Mouse (Mus musculus) hindbrain, embryonic 15.5 days (tissue): Measurements from ENCODE around the gene Prkrip1. TPM values are rescaled to one million over a fixed set of nuclear protein-coding genes. Genes with fewer than 3 reads are reported as not detected.
A peak's percentile ranks its signal among the peaks of the same experiment; 100 is the strongest.
"Not testable (repeated sequence)": the region's sequence is repeated elsewhere in the genome, so short reads cannot be mapped to it uniquely, and the experiment has no call there.

Experiments
- ATAC-seq: fragments of 200-750 bp; cut with Nextera tagmentation; 2 replicates; pipeline ENCODE4 v1.8.0; 2017; ENCODE audit warnings: low read depth, moderate number of reproducible peaks, moderate TSS enrichment; ENCODE audit not compliant: low FRiP score
- H3K27ac ChIP-seq: fragments of 300-500 bp; sonication (generic); replicated peaks from 2 replicates; pipeline ENCODE4 v1.5.1; 2015; ENCODE audit warnings: mild to moderate bottlenecking, inconsistent platforms
- H3K27me3 ChIP-seq: fragments of 300-500 bp; sonication (generic); 2 replicates; pipeline ENCODE4 v1.6.1; 2015; ENCODE audit warnings: control low read depth, inconsistent platforms
- H3K36me3 ChIP-seq: fragments of 300-500 bp; sonication (generic); 2 replicates; pipeline ENCODE4 v1.6.1; 2015; ENCODE audit warnings: control low read depth, inconsistent platforms
- H3K4me1 ChIP-seq: fragments of 300-500 bp; sonication (generic); replicated peaks from 2 replicates; pipeline ENCODE4 v1.6.1; 2015; ENCODE audit warnings: control low read depth, inconsistent platforms
- H3K4me2 ChIP-seq: fragments of 300-500 bp; sonication (generic); 2 replicates; pipeline ENCODE4 v1.6.1; 2015; ENCODE audit warnings: moderate library complexity, mild to moderate bottlenecking, inconsistent platforms
- H3K4me3 ChIP-seq: fragments of 300-500 bp; sonication (generic); 2 replicates; pipeline ENCODE4 v1.5.1; 2015; ENCODE audit warnings: mild to moderate bottlenecking, inconsistent platforms
- H3K9ac ChIP-seq: fragments of 300-500 bp; sonication (generic); 2 replicates; pipeline ENCODE4 v1.6.1; 2015; ENCODE audit warnings: inconsistent platforms
- H3K9me3 ChIP-seq: fragments of 300-500 bp; sonication (generic); 2 replicates; pipeline ENCODE4 v1.6.1; 2016; ENCODE audit warnings: control low read depth, inconsistent platforms
- WGBS: fragments of 180-500 bp; shearing (Covaris S2); methylation state at CpG from one replicate; pipeline ENCODE4 v1.1.7; 2015; 5-methylcytosine and 5-hydroxymethylcytosine counted together
- polyA plus RNA-seq: library from polyadenylated mRNA; unstranded; fragments of >200 nt; fragmentation: Nextera tagmentation; extraction: Ambion mirVana; gene quantifications from 2 replicates; pipeline ENCODE4 v1.2.1, GENCODE M21; 2015

Gene Prkrip1
- polyA plus RNA-seq, 1 experiment from 2014 or later: 61.2 TPM

DNA sequence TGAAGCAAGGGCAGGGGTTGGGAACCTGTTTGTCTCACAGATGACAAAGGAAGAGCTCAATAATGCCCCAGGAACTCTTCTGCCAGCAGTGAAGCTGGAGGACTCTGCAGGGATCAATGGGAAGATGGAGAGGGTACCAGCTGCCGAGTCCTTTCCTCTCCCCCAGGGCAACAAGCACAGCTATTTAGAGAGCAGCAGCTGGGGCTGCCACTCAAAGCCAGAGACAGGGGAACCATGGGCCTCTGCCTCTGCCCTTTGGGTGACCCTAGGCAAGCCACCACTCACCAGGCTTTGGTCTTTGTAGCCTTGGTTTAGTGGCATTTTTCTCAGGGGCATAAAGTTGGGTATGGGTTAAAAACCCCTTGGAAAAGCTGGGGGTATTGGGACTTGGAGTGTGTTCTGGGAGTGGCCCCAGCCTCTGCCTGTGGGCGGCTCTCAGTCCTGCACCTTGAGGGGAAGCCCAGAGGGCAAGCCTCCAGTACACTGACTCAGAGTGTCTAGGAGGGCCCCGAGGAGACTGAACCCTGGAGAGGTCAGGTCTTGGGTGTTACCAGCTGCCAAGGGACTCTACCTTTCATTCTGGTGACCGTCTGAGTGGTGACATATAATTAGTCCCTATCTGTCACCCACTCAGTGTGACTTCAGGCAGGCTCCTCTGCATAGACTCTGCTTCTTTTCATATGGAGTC is 31.7 kb upstream of the Prkrip1 start:
- Histone ChIP-seq H3K9me3 (no peaks in the 10 kb centered on the region), H3K4me1 (peaks cover 10% of the 10 kb centered on the region), H3K27me3 (no peaks in the 10 kb centered on the region), H3K9ac (no peak overlapping the region), H3K4me2 (no peak overlapping the region), H3K27ac (no peak overlapping the region), H3K4me3 (no peak overlapping the region), H3K36me3 (peaks cover 16% of the 10 kb centered on the region)
- ATAC-seq: no peak
- WGBS: 49% methylated on average over 4 of the region's 4 CpGs

DNA sequence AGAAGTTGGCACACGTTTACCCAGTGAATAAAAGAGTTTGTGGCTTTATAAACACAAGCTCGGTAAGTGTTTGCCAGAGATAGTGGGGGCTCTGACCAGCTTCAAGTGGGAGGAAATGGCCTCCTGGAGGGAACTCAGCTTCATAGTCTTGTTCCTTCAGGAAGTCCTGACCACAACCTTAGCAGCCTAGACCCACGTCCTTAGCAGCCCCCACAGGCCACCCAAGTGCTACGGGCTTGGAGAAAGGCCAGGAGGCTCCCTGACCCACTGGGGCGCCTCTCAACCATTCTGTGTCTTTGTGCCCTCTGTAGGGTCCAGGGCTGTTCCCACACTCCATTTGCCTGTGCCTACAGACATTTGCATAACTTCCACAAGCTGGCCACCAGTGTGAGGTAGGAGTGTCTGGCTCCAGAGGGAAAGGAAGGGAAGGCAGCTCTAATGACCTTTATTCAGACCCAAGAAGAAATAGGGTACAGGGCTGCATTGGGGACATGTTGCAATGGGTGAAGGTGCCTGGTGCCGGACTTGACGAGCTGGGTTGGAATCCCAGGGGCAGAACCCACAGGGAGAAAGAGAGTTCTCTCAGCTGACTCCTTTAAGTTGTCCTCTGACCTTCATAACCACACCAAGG is 27.6 kb upstream of the Prkrip1 start:
- Histone ChIP-seq H3K4me2 (no peak overlapping the region), H3K27me3 (no peaks in the 10 kb centered on the region), H3K4me3 (no peak overlapping the region), H3K9ac (no peak overlapping the region), H3K9me3 (no peaks in the 10 kb centered on the region), H3K4me1 (no peaks in the 10 kb centered on the region), H3K36me3 (peaks cover 38% of the 10 kb centered on the region), H3K27ac (no peak overlapping the region)
- 78% methylated on average over 7 of the region's 7 CpGs for WGBS
- no peak for ATAC-seq

- 81% methylated on average over 12 of the region's 12 CpGs for WGBS
- no peaks in the 10 kb centered on the region for H3K4me1 ChIP-seq
- H3K27ac ChIP-seq: no peak overlapping the region
- ATAC-seq: no peak
- peaks cover 18% of the 10 kb centered on the region for H3K36me3 ChIP-seq
- H3K4me3 ChIP-seq: no peak overlapping the region
- no peak overlapping the region for H3K4me2 ChIP-seq
- H3K9ac ChIP-seq: no peak overlapping the region
- no peaks in the 10 kb centered on the region for H3K27me3 ChIP-seq
- no peaks in the 10 kb centered on the region for H3K9me3 ChIP-seq
Observed at GRCm38 (mm10) chr5:136218585-136218984, 19.8 kb upstream of the Prkrip1 start.

DNA sequence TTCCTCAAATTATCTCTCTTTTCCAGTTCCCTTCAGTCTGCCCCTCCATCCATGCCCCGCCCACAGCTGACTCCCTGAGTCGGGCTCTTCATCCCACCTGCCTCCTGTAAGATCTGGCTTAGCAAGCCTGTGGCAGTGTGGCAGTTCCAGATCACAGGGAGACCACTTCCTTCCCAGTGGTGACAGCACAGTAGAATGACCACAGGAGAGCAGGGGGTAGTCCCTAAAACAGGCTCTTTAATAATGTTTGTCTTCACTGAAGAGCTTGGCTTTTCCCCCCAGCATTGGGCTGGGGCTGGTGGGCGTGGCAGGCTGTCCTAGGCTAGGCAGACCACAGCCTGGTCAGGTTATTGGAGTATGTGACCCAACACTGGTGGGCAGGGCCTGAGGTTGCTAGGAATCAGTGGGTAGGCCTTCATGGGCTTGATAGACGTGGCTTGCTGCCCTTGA is 19.2 kb upstream of the Prkrip1 start:
- H3K4me2 ChIP-seq: no peak overlapping the region
- no peak overlapping the region for H3K9ac ChIP-seq
- H3K27me3 ChIP-seq: no peaks in the 10 kb centered on the region
- no peak overlapping the region for H3K27ac ChIP-seq
- H3K4me3 ChIP-seq: no peak overlapping the region
- H3K36me3 ChIP-seq: peaks cover 12% of the 10 kb centered on the region; the same call in 1 of the 2 replicates
- no peaks in the 10 kb centered on the region for H3K4me1 ChIP-seq
- 80% methylated on average over 4 of the region's 4 CpGs for WGBS
- H3K9me3 ChIP-seq: no peaks in the 10 kb centered on the region
- ATAC-seq: no peak

GRCm38 (mm10) chr5:136217004-136217665 is 18.4 kb upstream of the Prkrip1 start:
- 79% methylated on average over 18 of the region's 18 CpGs for WGBS
- peak; percentile 46; the same call in 1 of the 2 replicates for ATAC-seq

DNA sequence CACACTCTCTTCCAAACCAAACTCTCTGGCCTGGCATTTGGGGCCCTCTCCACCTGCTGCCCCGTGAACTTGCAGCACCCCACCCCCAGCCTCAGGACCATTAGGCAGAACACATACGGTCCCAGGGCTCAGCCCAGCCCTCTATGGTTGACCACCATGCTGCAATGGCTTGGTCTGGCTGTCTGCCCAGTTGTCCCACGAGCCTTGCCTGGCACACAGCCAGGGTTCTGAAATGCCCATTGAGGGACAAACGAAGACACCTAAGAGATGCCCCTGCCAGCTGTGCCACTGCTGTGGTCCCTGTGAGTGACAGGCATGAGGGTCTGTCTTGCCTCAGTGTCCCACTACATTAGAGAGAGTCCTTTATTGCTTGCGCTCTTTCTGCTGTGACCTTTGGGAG is 17.2 kb upstream of the Prkrip1 start:
- no peaks in the 10 kb centered on the region for H3K4me1 ChIP-seq
- no peak for ATAC-seq
- H3K27me3 ChIP-seq: no peaks in the 10 kb centered on the region
- H3K4me2 ChIP-seq: no peak overlapping the region
- 62% methylated on average over 5 of the region's 5 CpGs for WGBS
- no peak overlapping the region for H3K4me3 ChIP-seq
- no peak overlapping the region for H3K9ac ChIP-seq
- H3K27ac ChIP-seq: no peak overlapping the region
- H3K36me3 ChIP-seq: peaks cover 8% of the 10 kb centered on the region; the same call in 1 of the 2 replicates
- no peaks in the 10 kb centered on the region for H3K9me3 ChIP-seq

More at GRCm38 (mm10) chr5:136217004-136217665, 18.4 kb upstream of the Prkrip1 start:
- H3K4me3 ChIP-seq: no peak overlapping the region
- no peak overlapping the region for H3K9ac ChIP-seq
- H3K27ac ChIP-seq: no peak overlapping the region; the same call in 1 of the 2 replicates
- no peaks in the 10 kb centered on the region for H3K27me3 ChIP-seq
- no peaks in the 10 kb centered on the region for H3K9me3 ChIP-seq
- peaks cover 10% of the 10 kb centered on the region; the same call in 1 of the 2 replicates for H3K36me3 ChIP-seq
- no peak overlapping the region for H3K4me2 ChIP-seq
- H3K4me1 ChIP-seq: no peaks in the 10 kb centered on the region

DNA sequence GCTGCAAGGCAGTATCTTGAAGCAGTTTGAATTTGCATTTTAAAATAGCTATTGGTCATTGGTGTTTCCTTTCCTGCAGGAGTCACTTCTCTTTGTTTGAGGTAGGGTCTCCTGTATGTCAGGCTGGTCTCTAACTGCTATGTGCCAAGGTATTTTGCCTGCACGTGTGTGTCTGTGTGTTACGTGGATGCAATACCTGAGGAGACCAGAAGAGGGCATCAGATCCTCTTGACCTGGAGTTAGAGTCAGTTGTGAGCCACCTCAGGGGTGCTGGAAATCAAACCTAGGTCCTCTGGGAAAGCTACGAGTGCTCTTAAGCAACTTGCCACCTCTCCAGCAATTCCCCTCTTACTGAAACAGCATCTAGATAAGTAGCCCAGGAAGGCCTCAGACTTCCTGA is 16.4 kb upstream of the Prkrip1 start:
- H3K9me3 ChIP-seq: no peaks in the 10 kb centered on the region
- no peak overlapping the region for H3K27ac ChIP-seq
- no peaks in the 10 kb centered on the region for H3K27me3 ChIP-seq
- no peak overlapping the region for H3K9ac ChIP-seq
- H3K4me1 ChIP-seq: no peaks in the 10 kb centered on the region
- H3K36me3 ChIP-seq: peaks cover 8% of the 10 kb centered on the region; the same call in 1 of the 2 replicates
- no peak overlapping the region for H3K4me3 ChIP-seq
- no peak for ATAC-seq
- no peak overlapping the region for H3K4me2 ChIP-seq
- WGBS: 85% methylated on average over 3 of the region's 3 CpGs

GRCm38 (mm10) chr5:136213716-136214115 is 15.0 kb upstream of the Prkrip1 start:
- H3K9ac ChIP-seq: no peak overlapping the region
- H3K4me2 ChIP-seq: no peak overlapping the region
- H3K36me3 ChIP-seq: peaks cover 6% of the 10 kb centered on the region; the same call in 1 of the 2 replicates
- no peak overlapping the region for H3K4me3 ChIP-seq
- no peak for ATAC-seq
- H3K9me3 ChIP-seq: no peaks in the 10 kb centered on the region
- H3K4me1 ChIP-seq: no peaks in the 10 kb centered on the region
- H3K27me3 ChIP-seq: no peaks in the 10 kb centered on the region
- H3K27ac ChIP-seq: no peak overlapping the region
- 84% methylated on average over 5 of the region's 5 CpGs for WGBS

GRCm38 (mm10) chr5:136212716-136213115 is 14.0 kb upstream of the Prkrip1 start:
- Histone ChIP-seq H3K27me3 (no peaks in the 10 kb centered on the region), H3K9me3 (no peaks in the 10 kb centered on the region), H3K27ac (no peak overlapping the region), H3K36me3 (no peaks in the 10 kb centered on the region), H3K9ac (no peak overlapping the region), H3K4me3 (no peak overlapping the region), H3K4me1 (no peaks in the 10 kb centered on the region), H3K4me2 (no peak overlapping the region)
- no peak for ATAC-seq
- WGBS: 94% methylated on average over 11 of the region's 11 CpGs

DNA sequence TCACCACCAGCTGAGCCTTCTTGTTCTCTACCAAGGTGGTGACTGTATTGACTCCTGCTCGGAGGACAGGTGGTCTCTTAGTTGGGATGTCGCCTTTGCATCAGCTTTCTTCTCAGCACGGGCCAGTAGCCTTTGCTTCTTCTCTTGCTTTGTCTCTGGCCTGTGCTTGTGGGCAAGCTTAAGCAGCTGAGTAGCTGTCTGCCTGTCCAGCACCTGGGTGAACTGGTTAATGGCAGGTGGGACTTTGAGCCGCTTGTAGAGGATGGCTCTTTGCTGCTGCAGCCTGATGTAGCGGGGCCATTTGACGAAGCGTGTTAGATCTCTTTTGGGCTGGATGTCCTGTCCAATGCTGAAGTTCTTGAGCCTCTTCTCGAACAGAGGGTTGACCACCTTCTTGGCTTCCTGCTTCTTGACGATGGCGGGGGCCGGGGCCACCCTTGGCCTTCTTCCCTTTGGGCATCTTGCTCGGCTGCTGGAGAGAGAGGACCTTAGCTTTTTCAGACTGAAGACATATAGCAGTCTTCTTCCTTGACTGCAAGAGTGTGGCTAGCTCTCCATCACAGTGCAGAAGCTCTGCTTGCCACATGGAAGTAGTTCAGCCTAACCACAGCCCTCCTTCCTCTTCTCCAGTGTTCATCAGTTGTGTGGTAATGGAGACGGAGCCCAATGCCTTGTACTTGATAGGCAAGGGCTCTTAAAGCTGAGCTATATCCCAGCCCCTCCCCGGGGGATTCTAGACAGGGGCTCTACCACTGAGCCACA is 12.8 kb upstream of the Prkrip1 start:
- H3K27me3 ChIP-seq, H3K36me3 ChIP-seq, H3K9ac ChIP-seq, H3K4me2 ChIP-seq, H3K4me3 ChIP-seq, H3K4me1 ChIP-seq, H3K9me3 ChIP-seq, ATAC-seq, H3K27ac ChIP-seq: not testable (repeated sequence)
- WGBS: 94% methylated on average over 14 of the region's 14 CpGs

DNA sequence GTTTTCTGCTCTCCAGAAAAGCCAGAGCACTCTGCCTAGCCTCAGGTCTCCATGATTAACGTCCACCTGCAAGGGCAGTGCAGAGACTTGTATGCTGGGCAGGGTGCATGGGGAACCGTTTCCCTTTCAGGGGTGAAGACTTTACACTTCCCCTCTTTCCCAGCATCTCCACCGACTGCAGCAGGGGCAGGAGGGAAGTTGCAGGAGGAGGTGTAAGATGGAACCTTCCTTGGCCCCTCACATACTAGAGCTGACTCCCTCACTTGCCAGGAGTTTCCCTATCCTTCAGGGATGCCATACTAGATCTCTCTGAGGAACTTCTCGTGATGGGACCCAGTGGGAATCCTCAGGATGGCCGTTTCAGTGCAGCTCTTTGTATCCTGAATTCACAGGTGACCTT is 11.8 kb upstream of the Prkrip1 start:
- 83% methylated on average over 5 of the region's 5 CpGs for WGBS
- no peaks in the 10 kb centered on the region for H3K36me3 ChIP-seq

More for the DNA sequence above, 11.8 kb upstream of the Prkrip1 start:
- no peak overlapping the region for H3K4me3 ChIP-seq
- no peak overlapping the region for H3K9ac ChIP-seq
- H3K9me3 ChIP-seq: no peaks in the 10 kb centered on the region
- no peak overlapping the region for H3K27ac ChIP-seq
- ATAC-seq: no peak
- no peak overlapping the region for H3K4me2 ChIP-seq
- H3K4me1 ChIP-seq: no peaks in the 10 kb centered on the region
- H3K27me3 ChIP-seq: no peaks in the 10 kb centered on the region
